Mouse (Mus musculus): ENCODE data around the gene Psg29. TPM values are rescaled to one million over a fixed set of nuclear protein-coding genes. Genes with fewer than 3 reads are reported as not detected.

The Psg29 gene
- not detected in 2 replicates for polyA plus RNA-seq (2015; fragmentation: Nextera tagmentation; extraction: Ambion mirVana)

GRCm38 (mm10) chr7:17203177-17203576 is at the start of gene Psg29:
Psg29 (plus strand) TSS chr7:17203477.
- no peak for ATAC-seq
- Histone ChIP-seq H3K9me3 (ENCODE audit: control insufficient read depth, low read length) (peaks cover 23% of the 10 kb centered on the region; the same call in 1 of the 2 replicates), H3K4me3 (ENCODE audit: low read length) (no peak within 1 kb of the TSS)

GRCm38 (mm10) chr7:17155634-17156033 is 47.6 kb upstream of the Psg29 start:
- WGBS, result 38% methylated on average over 2 of the region's 2 CpGs
- H3K9me3 ChIP-seq (ENCODE audit: control insufficient read depth, low read length), result peaks cover 12% of the 10 kb centered on the region

More at GRCm38 (mm10) chr7:17203177-17203576, at the start of gene Psg29:
- H3K4me1 ChIP-seq (ENCODE audit: control insufficient read depth, insufficient read depth, low read depth, low read length), result no peaks in the 10 kb centered on the region
- no peaks in the 10 kb centered on the region for H3K27me3 ChIP-seq (replicated peaks; ENCODE audit: control insufficient read depth, insufficient read depth, low read length)
- no peak within 1 kb of the TSS for H3K4me2 ChIP-seq (ENCODE audit: low read length)
- H3K36me3 ChIP-seq (ENCODE audit: control insufficient read depth, insufficient read depth, low read length), result no peaks in the 10 kb centered on the region
- H3K27ac ChIP-seq (ENCODE audit: low read depth, low read length), result no peak within 1 kb of the TSS
- H3K9ac ChIP-seq (ENCODE audit: low read depth, low read length), result no peak within 1 kb of the TSS

GRCm38 (mm10) chr7:17156885-17157677 is 46.2 kb upstream of the Psg29 start:
- ATAC-seq, result no peak
- H3K4me3 ChIP-seq (ENCODE audit: low read length), result no peak overlapping the region

More at GRCm38 (mm10) chr7:17155634-17156033, 47.6 kb upstream of the Psg29 start:
- no peak for ATAC-seq
- Histone ChIP-seq H3K27me3 (replicated peaks; ENCODE audit: control insufficient read depth, insufficient read depth, low read length) (no peaks in the 10 kb centered on the region), H3K4me3 (ENCODE audit: low read length) (no peak overlapping the region), H3K4me1 (ENCODE audit: control insufficient read depth, insufficient read depth, low read depth, low read length) (no peaks in the 10 kb centered on the region), H3K9ac (ENCODE audit: low read depth, low read length) (no peak overlapping the region), H3K27ac (ENCODE audit: low read depth, low read length) (no peak overlapping the region), H3K4me2 (ENCODE audit: low read length) (no peak overlapping the region), H3K36me3 (ENCODE audit: control insufficient read depth, insufficient read depth, low read length) (no peaks in the 10 kb centered on the region)

DNA sequence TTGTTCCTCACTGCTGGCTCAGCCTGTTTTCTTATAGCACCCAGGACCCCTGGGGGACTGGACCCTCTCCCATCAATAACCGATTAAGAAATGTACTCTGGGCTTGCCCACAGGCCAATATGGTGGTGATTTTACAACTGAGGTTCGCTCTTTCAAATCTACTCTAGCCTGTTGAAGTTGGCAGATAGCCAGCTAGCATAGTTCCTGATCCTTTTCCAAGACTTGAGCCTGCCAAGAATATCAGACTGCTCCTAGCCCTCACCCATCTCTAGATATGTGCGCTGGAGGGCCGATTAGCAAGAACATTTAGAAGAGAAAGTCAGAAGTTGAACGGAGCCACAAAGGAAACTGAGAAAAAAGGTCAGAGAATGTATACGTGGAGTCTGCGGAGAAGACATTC is 44.3 kb upstream of the Psg29 start:
- Histone ChIP-seq H3K9me3 (ENCODE audit: control insufficient read depth, low read length) (peaks cover 2% of the 10 kb centered on the region), H3K9ac (ENCODE audit: low read depth, low read length) (no peak overlapping the region), H3K4me2 (ENCODE audit: low read length) (no peak overlapping the region), H3K4me1 (ENCODE audit: control insufficient read depth, insufficient read depth, low read depth, low read length) (no peaks in the 10 kb centered on the region), H3K4me3 (ENCODE audit: low read length) (no peak overlapping the region), H3K27ac (ENCODE audit: low read depth, low read length) (no peak overlapping the region), H3K36me3 (ENCODE audit: control insufficient read depth, insufficient read depth, low read length) (no peaks in the 10 kb centered on the region), H3K27me3 (replicated peaks; ENCODE audit: control insufficient read depth, insufficient read depth, low read length) (no peaks in the 10 kb centered on the region)
- WGBS, result 86% methylated on average over 7 of the region's 7 CpGs
- no peak for ATAC-seq

More at GRCm38 (mm10) chr7:17156885-17157677, 46.2 kb upstream of the Psg29 start:
- H3K27me3 ChIP-seq (replicated peaks; ENCODE audit: control insufficient read depth, insufficient read depth, low read length), result no peaks in the 10 kb centered on the region
- H3K4me1 ChIP-seq (ENCODE audit: control insufficient read depth, insufficient read depth, low read depth, low read length), result no peaks in the 10 kb centered on the region
- no peaks in the 10 kb centered on the region for H3K36me3 ChIP-seq (ENCODE audit: control insufficient read depth, insufficient read depth, low read length)
- no peak overlapping the region for H3K4me2 ChIP-seq (ENCODE audit: low read length)
- no peak overlapping the region for H3K9ac ChIP-seq (ENCODE audit: low read depth, low read length)
- peaks cover 12% of the 10 kb centered on the region for H3K9me3 ChIP-seq (ENCODE audit: control insufficient read depth, low read length)
- 80% methylated on average over 3 of the region's 3 CpGs for WGBS
- H3K27ac ChIP-seq (ENCODE audit: low read depth, low read length), result no peak overlapping the region

DNA sequence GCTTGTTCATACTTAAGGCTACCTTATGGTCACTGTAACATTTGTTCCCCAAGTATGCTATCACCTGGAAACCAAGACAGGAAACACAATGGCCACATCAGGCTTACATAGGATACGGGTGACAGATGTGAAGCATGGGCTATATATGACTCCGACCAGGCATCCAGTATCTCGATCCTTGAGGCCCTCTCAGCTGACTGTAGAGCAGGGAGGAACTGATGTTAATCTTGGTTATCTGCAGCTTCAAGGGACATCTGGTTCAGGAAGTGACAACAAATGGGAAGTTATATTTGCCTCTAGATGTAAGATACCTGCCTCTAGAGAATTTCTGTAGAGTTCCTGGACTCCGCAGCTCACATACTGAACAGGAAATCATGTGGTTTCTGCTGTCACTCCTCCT is 31.4 kb upstream of the Psg29 start:
- Histone ChIP-seq H3K27me3 (replicated peaks; ENCODE audit: control insufficient read depth, insufficient read depth, low read length) (no peaks in the 10 kb centered on the region), H3K9me3 (ENCODE audit: control insufficient read depth, low read length) (peaks cover 10% of the 10 kb centered on the region), H3K4me3 (ENCODE audit: low read length) (no peak overlapping the region), H3K36me3 (ENCODE audit: control insufficient read depth, insufficient read depth, low read length) (no peaks in the 10 kb centered on the region), H3K4me1 (ENCODE audit: control insufficient read depth, insufficient read depth, low read depth, low read length) (no peaks in the 10 kb centered on the region), H3K27ac (ENCODE audit: low read depth, low read length) (no peak overlapping the region), H3K4me2 (ENCODE audit: low read length) (no peak overlapping the region), H3K9ac (ENCODE audit: low read depth, low read length) (no peak overlapping the region)
- 92% methylated on average over 4 of the region's 4 CpGs for WGBS
- no peak for ATAC-seq

GRCm38 (mm10) chr7:17205530-17206184 is 2.4 kb downstream of the Psg29 start:
- no peak overlapping the region for H3K4me2 ChIP-seq (ENCODE audit: low read length)
- H3K4me1 ChIP-seq (ENCODE audit: control insufficient read depth, insufficient read depth, low read depth, low read length), result no peaks in the 10 kb centered on the region
- H3K36me3 ChIP-seq (ENCODE audit: control insufficient read depth, insufficient read depth, low read length), result no peaks in the 10 kb centered on the region
- 80% methylated on average over 3 of the region's 3 CpGs for WGBS
- no peaks in the 10 kb centered on the region for H3K27me3 ChIP-seq (replicated peaks; ENCODE audit: control insufficient read depth, insufficient read depth, low read length)
- H3K4me3 ChIP-seq (ENCODE audit: low read length), result no peak overlapping the region
- no peak overlapping the region for H3K27ac ChIP-seq (ENCODE audit: low read depth, low read length)
- no peak overlapping the region for H3K9ac ChIP-seq (ENCODE audit: low read depth, low read length)
- ATAC-seq, result no peak
- peaks cover 20% of the 10 kb centered on the region; the same call in 1 of the 2 replicates for H3K9me3 ChIP-seq (ENCODE audit: control insufficient read depth, low read length)

Other genes with a start within 250 kb of the Psg29 start
- gene Pnmal1, start 243.8 kb upstream of the Psg29 start, polyA plus RNA-seq (2015; fragmentation: Nextera tagmentation; extraction: Ambion mirVana), result 57.4 and 58.3 TPM in 2 replicates
- 5.7 and 7.4 TPM in 2 replicates for gene Gm42372, start 220.4 kb upstream of the Psg29 start, polyA plus RNA-seq (2015; fragmentation: Nextera tagmentation; extraction: Ambion mirVana)
- gene Ccdc8, start 210.8 kb upstream of the Psg29 start, polyA plus RNA-seq (2015; fragmentation: Nextera tagmentation; extraction: Ambion mirVana), result 7.9 and 9.9 TPM in 2 replicates
- 132 and 138 TPM in 2 replicates for gene Ppp5c, start 175.6 kb upstream of the Psg29 start, polyA plus RNA-seq (2015; fragmentation: Nextera tagmentation; extraction: Ambion mirVana)
- 6.9 and 8.9 TPM in 2 replicates for gene Hif3a, start 141.1 kb upstream of the Psg29 start, polyA plus RNA-seq (2015; fragmentation: Nextera tagmentation; extraction: Ambion mirVana)
- gene Psg16, start 129.4 kb upstream of the Psg29 start, polyA plus RNA-seq (2015; fragmentation: Nextera tagmentation; extraction: Ambion mirVana), result 5.0 and 5.6 TPM in 2 replicates
- 0.06 TPM in 1 of 2 replicates, not detected in the other for gene Ceacam3, start 53.2 kb upstream of the Psg29 start, polyA plus RNA-seq (2015; fragmentation: Nextera tagmentation; extraction: Ambion mirVana)

All from hindbrain, embryonic 16.5 days (tissue).